Mouse (Mus musculus) liver, embryonic 12.5 days (tissue): Measurements from ENCODE around the gene Grik3. TPM values are rescaled to one million over a fixed set of nuclear protein-coding genes. Genes with fewer than 3 reads are reported as not detected.

Source experiments
- ATAC-seq: fragments of 200-750 bp; cut with Nextera tagmentation; 2 replicates; pipeline ENCODE4 v1.8.0; 2017; ENCODE audit warnings: moderate number of reproducible peaks, mild to moderate bottlenecking, moderate library complexity
- H3K27ac ChIP-seq: fragments of 300-500 bp; sonication (generic); 2 replicates; pipeline ENCODE4 v1.5.1; 2016; ENCODE audit warnings: mild to moderate bottlenecking
- H3K27me3 ChIP-seq: fragments of 300-500 bp; sonication (generic); replicated peaks from 2 replicates; pipeline ENCODE4 v1.6.1; 2016; ENCODE audit warnings: mild to moderate bottlenecking, moderate library complexity
- H3K36me3 ChIP-seq: fragments of 300-500 bp; sonication (generic); 2 replicates; pipeline ENCODE4 v1.6.1; 2016; ENCODE audit warnings: mild to moderate bottlenecking, moderate library complexity
- H3K4me1 ChIP-seq: fragments of 300-500 bp; sonication (generic); 2 replicates; pipeline ENCODE4 v1.6.1; 2016
- H3K4me2 ChIP-seq: fragments of 300-500 bp; sonication (generic); 2 replicates; pipeline ENCODE4 v1.6.1; 2016; ENCODE audit warnings: mild to moderate bottlenecking, moderate library complexity
- H3K4me3 ChIP-seq: fragments of 300-500 bp; sonication (generic); 2 replicates; pipeline ENCODE4 v1.5.1; 2016; ENCODE audit warnings: mild to moderate bottlenecking, moderate library complexity
- H3K9ac ChIP-seq: fragments of 300-500 bp; sonication (generic); 2 replicates; pipeline ENCODE4 v1.6.1; 2016; ENCODE audit warnings: mild to moderate bottlenecking, moderate library complexity
- H3K9me3 ChIP-seq: fragments of 300-500 bp; sonication (generic); replicated peaks from 2 replicates; pipeline ENCODE4 v1.6.1; 2016; ENCODE audit warnings: mild to moderate bottlenecking, moderate library complexity
- WGBS: fragments of 180-500 bp; shearing (Covaris S2); methylation state at CpG from one replicate; pipeline ENCODE4 v1.1.7; 2016; ENCODE audit not compliant: insufficient replicate concordance; 5-methylcytosine and 5-hydroxymethylcytosine counted together
- polyA plus RNA-seq: library from polyadenylated mRNA; unstranded; fragments of >200 nt; fragmentation: Nextera tagmentation; extraction: Ambion mirVana; gene quantifications from 2 replicates; pipeline ENCODE4 v1.2.1, GENCODE M21; 2016

Grik3 gene
- polyA plus RNA-seq, 1 experiment from 2014 or later, result not detected

- Histone ChIP-seq H3K9me3 (no peaks in the 10 kb centered on the region), H3K4me3 (no peak overlapping the region), H3K27me3 (peaks cover 44% of the 10 kb centered on the region), H3K36me3 (no peaks in the 10 kb centered on the region), H3K27ac (no peak overlapping the region), H3K9ac (no peak overlapping the region), H3K4me1 (no peaks in the 10 kb centered on the region), H3K4me2 (no peak overlapping the region)
- ATAC-seq, result no peak
- 6% methylated on average over 8 of the region's 8 CpGs for WGBS
Observed at GRCm38 (mm10) chr4:125534449-125534848, 43.9 kb downstream of the Grik3 start.

GRCm38 (mm10) chr4:125534991-125535401 is 44.5 kb downstream of the Grik3 start:
- Histone ChIP-seq H3K27me3 (peaks cover 44% of the 10 kb centered on the region), H3K4me3 (no peak overlapping the region), H3K36me3 (no peaks in the 10 kb centered on the region), H3K4me1 (no peaks in the 10 kb centered on the region), H3K9ac (no peak overlapping the region), H3K27ac (no peak overlapping the region), H3K4me2 (no peak overlapping the region), H3K9me3 (no peaks in the 10 kb centered on the region)
- ATAC-seq, result no peak
- WGBS, result 16% methylated on average over 11 of the region's 11 CpGs

GRCm38 (mm10) chr4:125535465-125535864 is 45.0 kb downstream of the Grik3 start:
- no peak overlapping the region for H3K27ac ChIP-seq
- H3K9ac ChIP-seq, result no peak overlapping the region
- H3K9me3 ChIP-seq, result no peaks in the 10 kb centered on the region
- H3K36me3 ChIP-seq, result no peaks in the 10 kb centered on the region
- peaks cover 44% of the 10 kb centered on the region for H3K27me3 ChIP-seq
- no peak overlapping the region for H3K4me2 ChIP-seq
- H3K4me1 ChIP-seq, result no peaks in the 10 kb centered on the region
- 23% methylated on average over 7 of the region's 7 CpGs for WGBS
- no peak for ATAC-seq
- no peak overlapping the region for H3K4me3 ChIP-seq

- 31% methylated on average over 4 of the region's 4 CpGs for WGBS
- no peaks in the 10 kb centered on the region for H3K36me3 ChIP-seq
- no peaks in the 10 kb centered on the region for H3K9me3 ChIP-seq
- no peak overlapping the region for H3K27ac ChIP-seq
- ATAC-seq, result no peak
- no peak overlapping the region for H3K9ac ChIP-seq
- H3K4me2 ChIP-seq, result no peak overlapping the region
- no peaks in the 10 kb centered on the region for H3K4me1 ChIP-seq
- H3K27me3 ChIP-seq, result peaks cover 44% of the 10 kb centered on the region
- H3K4me3 ChIP-seq, result no peak overlapping the region
Observed at GRCm38 (mm10) chr4:125535977-125536376, 45.5 kb downstream of the Grik3 start.

- no peak for ATAC-seq
- H3K27me3 ChIP-seq, result peaks cover 37% of the 10 kb centered on the region
Observed at GRCm38 (mm10) chr4:125538301-125538965, 47.9 kb downstream of the Grik3 start.

GRCm38 (mm10) chr4:125539617-125540016 is 49.1 kb downstream of the Grik3 start:
- Histone ChIP-seq H3K4me2 (no peak overlapping the region), H3K27me3 (peaks cover 25% of the 10 kb centered on the region), H3K9ac (no peak overlapping the region), H3K9me3 (no peaks in the 10 kb centered on the region), H3K4me3 (no peak overlapping the region), H3K36me3 (no peaks in the 10 kb centered on the region), H3K4me1 (no peaks in the 10 kb centered on the region), H3K27ac (no peak overlapping the region)
- 75% methylated on average over 9 of the region's 9 CpGs for WGBS
- ATAC-seq, result no peak

More at GRCm38 (mm10) chr4:125538301-125538965, 47.9 kb downstream of the Grik3 start:
- WGBS, result 9% methylated on average over 3 of the region's 3 CpGs
- Histone ChIP-seq H3K36me3 (no peaks in the 10 kb centered on the region), H3K9me3 (no peaks in the 10 kb centered on the region), H3K4me1 (no peaks in the 10 kb centered on the region), H3K9ac (no peak overlapping the region), H3K4me3 (no peak overlapping the region), H3K27ac (no peak overlapping the region), H3K4me2 (no peak overlapping the region)

GRCm38 (mm10) chr4:125543171-125543570 is 52.7 kb downstream of the Grik3 start:
- Histone ChIP-seq H3K27me3 (no peaks in the 10 kb centered on the region), H3K4me3 (no peak overlapping the region), H3K27ac (no peak overlapping the region), H3K4me2 (no peak overlapping the region), H3K9ac (no peak overlapping the region), H3K9me3 (no peaks in the 10 kb centered on the region), H3K4me1 (no peaks in the 10 kb centered on the region), H3K36me3 (no peaks in the 10 kb centered on the region)
- no peak for ATAC-seq
- 67% methylated on average over 5 of the region's 5 CpGs for WGBS

GRCm38 (mm10) chr4:125544947-125545767 is 54.7 kb downstream of the Grik3 start:
- Histone ChIP-seq H3K27ac (no peak overlapping the region), H3K4me3 (no peak overlapping the region), H3K4me1 (no peaks in the 10 kb centered on the region), H3K4me2 (no peak overlapping the region), H3K27me3 (no peaks in the 10 kb centered on the region), H3K9me3 (no peaks in the 10 kb centered on the region), H3K36me3 (no peaks in the 10 kb centered on the region), H3K9ac (no peak overlapping the region)
- 32% methylated on average over 18 of the region's 18 CpGs for WGBS
- ATAC-seq, result no peak

- H3K4me3 ChIP-seq, result no peak overlapping the region
- WGBS, result 40% methylated on average over 7 of the region's 7 CpGs
- no peaks in the 10 kb centered on the region for H3K27me3 ChIP-seq
- H3K9me3 ChIP-seq, result no peaks in the 10 kb centered on the region
- H3K9ac ChIP-seq, result no peak overlapping the region
- no peak for ATAC-seq
- H3K4me1 ChIP-seq, result no peaks in the 10 kb centered on the region
- no peak overlapping the region for H3K27ac ChIP-seq
- no peaks in the 10 kb centered on the region for H3K36me3 ChIP-seq
- H3K4me2 ChIP-seq, result no peak overlapping the region
Observed at GRCm38 (mm10) chr4:125545768-125546220, 55.3 kb downstream of the Grik3 start.

GRCm38 (mm10) chr4:125548190-125548589 is 57.7 kb downstream of the Grik3 start:
- no peaks in the 10 kb centered on the region for H3K4me1 ChIP-seq
- no peak overlapping the region for H3K9ac ChIP-seq
- WGBS, result 39% methylated on average over 5 of the region's 5 CpGs
- H3K27ac ChIP-seq, result no peak overlapping the region
- no peaks in the 10 kb centered on the region for H3K36me3 ChIP-seq
- ATAC-seq, result no peak
- no peak overlapping the region for H3K4me3 ChIP-seq
- no peaks in the 10 kb centered on the region for H3K9me3 ChIP-seq
- no peaks in the 10 kb centered on the region for H3K27me3 ChIP-seq
- no peak overlapping the region for H3K4me2 ChIP-seq

- H3K4me1 ChIP-seq, result no peaks in the 10 kb centered on the region
- ATAC-seq, result no peak
Observed at GRCm38 (mm10) chr4:125553754-125554153, 63.3 kb downstream of the Grik3 start.

More at GRCm38 (mm10) chr4:125553754-125554153, 63.3 kb downstream of the Grik3 start:
- Histone ChIP-seq H3K4me3 (no peak overlapping the region), H3K36me3 (no peaks in the 10 kb centered on the region), H3K9ac (no peak overlapping the region), H3K27ac (no peak overlapping the region), H3K4me2 (no peak overlapping the region), H3K9me3 (no peaks in the 10 kb centered on the region), H3K27me3 (no peaks in the 10 kb centered on the region)
- 71% methylated on average over 9 of the region's 9 CpGs for WGBS
